Mouse (Mus musculus) liver (tissue): ENCODE results near the gene Serpinb2.

ENCODE experiments used
- DNase-seq: peaks from one replicate; pipeline ENCODE4 v3.0.0-alpha.2; 2020; ENCODE audit warnings: mixed read lengths

The Serpinb2 gene

GRCm38 (mm10) chr1:107511252-107511651 lies at the start of gene Serpinb2:
Gene Serpinb2, plus strand, starts transcription at chr1:107511423.
- DNase-seq: no peak

- DNase-seq: no peak
Measured at GRCm38 (mm10) chr1:107479909-107480308, 31.3 kb upstream of the Serpinb2 start.

GRCm38 (mm10) chr1:107481452-107481851 lies 29.8 kb upstream of the Serpinb2 start:
- peak; percentile 73 for DNase-seq

- DNase-seq: no peak
Measured at GRCm38 (mm10) chr1:107489577-107489976, 21.6 kb upstream of the Serpinb2 start.

- DNase-seq: peak; percentile 8
Measured at GRCm38 (mm10) chr1:107496789-107497188, 14.4 kb upstream of the Serpinb2 start.

- no peak for DNase-seq
Measured at GRCm38 (mm10) chr1:107502025-107502424, 9.2 kb upstream of the Serpinb2 start.

GRCm38 (mm10) chr1:107503294-107503693 lies 7.9 kb upstream of the Serpinb2 start:
- no peak for DNase-seq

GRCm38 (mm10) chr1:107505898-107506562 lies 5.2 kb upstream of the Serpinb2 start:
- no peak for DNase-seq

- DNase-seq: no peak
Measured at GRCm38 (mm10) chr1:107512194-107513138, 1.2 kb downstream of the Serpinb2 start.

GRCm38 (mm10) chr1:107513530-107513929 lies 2.3 kb downstream of the Serpinb2 start:
- no peak for DNase-seq

- DNase-seq: no peak
Measured at GRCm38 (mm10) chr1:107515839-107516498, 4.7 kb downstream of the Serpinb2 start.

GRCm38 (mm10) chr1:107525592-107525991 lies 14.4 kb downstream of the Serpinb2 start:
- no peak for DNase-seq

GRCm38 (mm10) chr1:107528325-107529078 lies 17.3 kb downstream of the Serpinb2 start:
- no peak for DNase-seq

GRCm38 (mm10) chr1:107529365-107530052 lies 18.3 kb downstream of the Serpinb2 start:
- no peak for DNase-seq

- DNase-seq: no peak
Measured at GRCm38 (mm10) chr1:107533736-107534135, 22.5 kb downstream of the Serpinb2 start.

GRCm38 (mm10) chr1:107537435-107537834 lies 26.2 kb downstream of the Serpinb2 start:
- DNase-seq: no peak

GRCm38 (mm10) chr1:107559494-107559893 lies 48.3 kb downstream of the Serpinb2 start:
- no peak for DNase-seq

GRCm38 (mm10) chr1:107562110-107562509 lies 50.9 kb downstream of the Serpinb2 start:
- no peak for DNase-seq

- DNase-seq: no peak
Measured at GRCm38 (mm10) chr1:107565644-107566043, 54.4 kb downstream of the Serpinb2 start.

GRCm38 (mm10) chr1:107576094-107576493 lies 64.9 kb downstream of the Serpinb2 start:
- no peak for DNase-seq

- DNase-seq: no peak
Measured at GRCm38 (mm10) chr1:107577514-107577913, 66.3 kb downstream of the Serpinb2 start.

GRCm38 (mm10) chr1:107581220-107581619 lies 70.0 kb downstream of the Serpinb2 start:
- no peak for DNase-seq
